Mouse (Mus musculus) liver, embryonic 14.5 days (tissue): Measurements from ENCODE around the gene Gimap7. TPM values are rescaled to one million over a fixed set of nuclear protein-coding genes. Genes with fewer than 3 reads are reported as not detected.

Experiments used
- ATAC-seq: fragments of 200-750 bp; cut with Nextera tagmentation; 2 replicates; pipeline ENCODE4 v1.8.0; 2017; ENCODE audit warnings: moderate number of reproducible peaks, mild to moderate bottlenecking, moderate library complexity; ENCODE audit not compliant: insufficient read depth
- DNase-seq, 3 experiments: peaks; one replicate each; pipeline ENCODE4 v3.0.0-alpha.2; 2012 to 2013; ENCODE audit warnings: low read depth in 3 of 3, low spot score in 3 of 3
- H3K27ac ChIP-seq: fragments of 300-500 bp; sonication (generic); 2 replicates; pipeline ENCODE4 v1.5.1; 2014; ENCODE audit warnings: moderate library complexity, mild to moderate bottlenecking, control low read depth, inconsistent platforms
- H3K27me3 ChIP-seq: fragments of 300-500 bp; sonication (generic); 2 replicates; pipeline ENCODE4 v1.6.1; 2014; ENCODE audit warnings: mild to moderate bottlenecking, low read length, moderate library complexity; ENCODE audit not compliant: control insufficient read depth, insufficient read depth
- H3K36me3 ChIP-seq: fragments of 300-500 bp; sonication (generic); replicated peaks from 2 replicates; pipeline ENCODE4 v1.6.1; 2014; ENCODE audit warnings: low read depth; ENCODE audit not compliant: control insufficient read depth, insufficient read depth
- H3K4me1 ChIP-seq, 2 experiments: fragments of 200-500 bp in 1 of 2; fragments of 300-500 bp in 1 of 2; sonication (generic) in 1 of 2; replicated peaks; 2 replicates each; pipeline ENCODE4 v1.6.1; 2012 to 2014; ENCODE audit warnings: antibody characterized with exemption in 1 of 2, inconsistent platforms in 1 of 2, low read length in 1 of 2; ENCODE audit not compliant: control insufficient read depth in 2 of 2, insufficient read depth in 2 of 2
- H3K4me2 ChIP-seq: fragments of 300-500 bp; sonication (generic); 2 replicates; pipeline ENCODE4 v1.6.1; 2014; ENCODE audit warnings: low read depth, mild to moderate bottlenecking, control low read depth, moderate library complexity
- H3K4me3 ChIP-seq, 2 experiments: fragments of 200-500 bp in 1 of 2; fragments of 300-500 bp in 1 of 2; sonication (generic) in 1 of 2; 2 replicates each; pipeline ENCODE4 v1.5.1; 2012 to 2014; ENCODE audit warnings: low read depth in 2 of 2, low read length in 2 of 2, mild to moderate bottlenecking in 2 of 2, control low read depth in 1 of 2, inconsistent platforms in 1 of 2, moderate library complexity in 1 of 2; ENCODE audit not compliant: insufficient read depth in 1 of 2
- H3K9ac ChIP-seq: fragments of 300-500 bp; sonication (generic); replicated peaks from 2 replicates; pipeline ENCODE4 v1.6.1; 2014; ENCODE audit warnings: mild to moderate bottlenecking, control low read depth, moderate library complexity
- H3K9me3 ChIP-seq: fragments of 300-500 bp; sonication (generic); 2 replicates; pipeline ENCODE4 v1.6.1; 2016; ENCODE audit warnings: low read length, mixed read lengths; ENCODE audit not compliant: control insufficient read depth
- CTCF ChIP-seq: IDR thresholded peaks from 2 replicates; pipeline ENCODE4 v1.5.1; 2016; ENCODE audit warnings: antibody characterized with exemption, low read depth, control low read depth
- EP300 ChIP-seq: IDR thresholded peaks from 2 replicates; pipeline ENCODE4 v1.6.1; 2016; ENCODE audit warnings: antibody characterized with exemption, low read depth
- WGBS: fragments of 180-500 bp; shearing (Covaris S2); extraction: QIAGEN DNeasy Blood & Tissue Kit; methylation state at CpG from one replicate; pipeline ENCODE4 v1.1.7; 2014; ENCODE audit not compliant: insufficient replicate concordance; 5-methylcytosine and 5-hydroxymethylcytosine counted together
- polyA plus RNA-seq, 2 experiments: library from polyadenylated mRNA; depleted of rRNA in 1 of 2; stranded (reverse) in 1 of 2; unstranded in 1 of 2; fragments of >200 nt; fragmentation: Nextera tagmentation in 1 of 2; extraction: Ambion mirVana in 1 of 2; gene quantifications; 2 replicates each; pipeline versions ENCODE4 v1.2.1 to v1.2.3; 2012 to 2014

The Gimap7 gene
- polyA plus RNA-seq, 2 experiments = 0.06 to 0.10 TPM

DNA sequence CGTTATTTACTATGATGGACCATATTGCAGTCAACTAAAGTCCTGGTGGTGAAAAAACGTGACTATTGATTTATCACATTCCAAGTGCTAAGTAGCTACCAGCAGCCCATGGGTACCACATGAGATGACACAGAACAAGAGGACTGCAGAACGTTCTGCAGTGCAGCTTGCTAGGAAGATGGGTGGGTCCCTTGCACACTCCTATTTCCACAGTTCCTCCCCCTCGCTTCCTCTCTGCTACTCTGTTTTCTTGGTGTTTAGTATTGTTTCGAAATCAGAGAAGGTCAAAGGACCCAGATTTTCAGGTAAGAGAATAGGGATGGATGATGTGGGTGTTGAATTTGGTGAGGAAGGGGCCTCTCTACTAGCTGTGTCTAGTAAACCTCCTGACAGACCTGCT, 34.1 kb upstream of the Gimap7 start, which contains the start of gene Gimap4:
Gimap4 (plus strand) TSS at position 231 of the 400 bp plus-strand sequence.
- DNase-seq (no peak), ATAC-seq (no peak)
- 35% methylated on average over 5 of the region's 5 CpGs for WGBS
- H3K27me3 ChIP-seq = no peaks in the 10 kb centered on the region
- H3K4me1 ChIP-seq = peaks cover 0 to 7% of the 10 kb centered on the region in 2 experiments; a peak in 1 of 4 replicates
- no peak within 1 kb of the TSS for H3K4me3 ChIP-seq
- no peak within 1 kb of the TSS for H3K9ac ChIP-seq
- TF ChIP-seq EP300 (no peak), CTCF (no peak)
- H3K27ac ChIP-seq = no peak within 1 kb of the TSS
- H3K9me3 ChIP-seq = no peaks in the 10 kb centered on the region
- no peak within 1 kb of the TSS for H3K4me2 ChIP-seq
- no peaks in the 10 kb centered on the region for H3K36me3 ChIP-seq

DNA sequence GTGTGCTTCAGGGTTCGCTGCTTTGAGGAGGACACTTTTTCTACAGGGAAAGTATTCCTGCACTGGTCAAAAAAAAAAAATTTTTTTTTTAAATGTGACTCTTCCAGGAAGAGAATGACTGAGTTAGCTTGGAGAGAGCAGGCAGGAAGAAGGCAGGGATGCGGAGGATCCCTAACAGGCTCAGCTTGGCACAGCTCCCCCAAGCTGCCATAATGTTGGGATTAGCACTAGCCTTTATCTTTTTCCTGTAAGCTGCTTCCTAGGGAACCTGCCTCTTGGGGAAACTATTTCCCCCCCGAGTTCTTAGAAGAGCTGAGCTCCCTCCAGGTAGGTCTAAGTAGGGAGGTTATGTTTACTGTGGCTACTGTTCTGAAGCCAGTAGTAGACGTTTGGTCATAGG, 33.6 kb upstream of the Gimap7 start:
- H3K9ac ChIP-seq = no peak overlapping the region
- no peaks in the 10 kb centered on the region for H3K27me3 ChIP-seq
- DNase-seq = no peak
- no peak overlapping the region for H3K4me2 ChIP-seq
- ATAC-seq = no peak
- peaks cover 0 to 7% of the 10 kb centered on the region in 2 experiments; a peak in 1 of 4 replicates for H3K4me1 ChIP-seq
- no peak overlapping the region for H3K27ac ChIP-seq
- 46% methylated on average over 4 of the region's 4 CpGs for WGBS
- H3K36me3 ChIP-seq = no peaks in the 10 kb centered on the region
- TF ChIP-seq EP300 (no peak), CTCF (no peak)
- no peak overlapping the region for H3K4me3 ChIP-seq
- H3K9me3 ChIP-seq = no peaks in the 10 kb centered on the region

DNA sequence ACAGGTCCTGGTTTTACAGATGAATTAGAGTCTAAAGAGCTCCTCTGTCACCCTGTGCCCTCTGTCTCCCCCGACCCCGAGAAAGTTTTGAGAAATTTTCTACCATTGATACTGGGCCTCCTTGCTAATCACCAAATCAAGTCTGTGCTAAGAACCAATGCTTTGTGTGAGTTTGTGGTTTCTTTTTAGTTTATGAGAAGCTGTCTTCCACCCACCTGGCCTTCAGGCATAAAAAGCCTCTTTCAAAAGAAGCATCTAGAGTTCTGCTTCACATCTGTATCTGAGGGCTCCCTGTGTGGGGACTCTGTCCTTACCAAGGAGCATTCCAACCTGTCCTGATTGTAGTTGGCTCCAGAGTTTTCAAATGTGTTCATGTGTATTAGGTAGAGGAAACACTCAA, 33.2 kb upstream of the Gimap7 start:
- H3K4me1 ChIP-seq = peaks cover 0 to 7% of the 10 kb centered on the region in 2 experiments; a peak in 1 of 4 replicates
- no peak overlapping the region for H3K9ac ChIP-seq
- H3K27me3 ChIP-seq = no peaks in the 10 kb centered on the region
- TF ChIP-seq CTCF (no peak), EP300 (no peak)
- no peaks in the 10 kb centered on the region for H3K36me3 ChIP-seq
- ATAC-seq = no peak
- no peaks in the 10 kb centered on the region for H3K9me3 ChIP-seq
- no peak overlapping the region for H3K27ac ChIP-seq
- no peak for DNase-seq
- no peak overlapping the region for H3K4me3 ChIP-seq
- H3K4me2 ChIP-seq = no peak overlapping the region
- 40% methylated on average over 2 of the region's 2 CpGs for WGBS

DNA sequence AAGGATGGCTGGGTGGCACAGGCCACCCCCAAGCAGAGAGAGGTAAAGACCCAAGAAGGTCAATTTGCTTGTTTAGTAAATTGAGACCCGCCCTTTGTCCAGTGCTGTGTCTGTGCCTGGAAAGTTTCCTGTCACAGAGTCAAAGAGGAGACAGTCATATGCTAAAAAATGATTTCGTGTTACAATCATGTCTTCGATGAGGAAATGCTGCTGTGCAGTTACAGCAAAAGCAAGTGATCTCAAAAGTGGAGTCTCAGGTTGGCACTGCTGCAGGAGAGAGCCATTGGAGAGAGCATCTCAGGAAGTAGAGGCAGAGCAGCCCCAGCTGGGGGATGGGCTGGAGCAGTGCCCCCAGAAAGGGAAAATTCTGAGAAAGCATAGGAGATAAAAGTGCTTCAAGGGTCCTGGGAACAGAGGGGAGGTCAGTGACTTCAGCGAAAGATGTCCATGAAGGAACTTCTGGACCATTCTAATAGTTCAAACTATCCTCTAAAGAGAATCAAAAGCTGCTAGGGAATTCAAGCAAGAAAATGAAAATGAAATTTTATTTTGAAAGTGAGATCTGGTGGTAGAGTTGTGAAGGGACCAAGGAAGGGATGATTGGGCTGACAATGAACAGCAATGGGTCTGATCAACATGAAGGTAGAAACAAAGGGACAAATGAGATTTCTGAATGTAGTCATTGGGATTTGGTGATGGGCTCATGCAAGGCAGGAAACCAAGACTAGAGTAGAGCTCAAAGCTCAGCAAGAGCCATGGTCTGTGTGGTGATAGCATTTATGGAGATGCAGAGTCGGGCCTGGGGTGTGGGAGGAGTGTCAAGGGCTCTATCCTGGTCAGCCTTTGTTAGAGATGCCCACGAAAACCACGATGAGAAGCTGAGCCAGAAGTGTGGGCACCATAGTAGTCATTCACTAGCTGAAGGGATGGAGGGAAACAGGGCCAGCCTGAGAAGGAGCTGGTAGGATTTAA, 32.4 kb upstream of the Gimap7 start:
- peaks cover 0 to 7% of the 10 kb centered on the region in 2 experiments; a peak in 1 of 4 replicates for H3K4me1 ChIP-seq
- H3K27ac ChIP-seq = no peak overlapping the region
- TF ChIP-seq EP300 (no peak), CTCF (no peak)
- DNase-seq (no peak), ATAC-seq (no peak)
- H3K27me3 ChIP-seq = no peaks in the 10 kb centered on the region
- no peaks in the 10 kb centered on the region for H3K9me3 ChIP-seq
- H3K4me3 ChIP-seq = no peak overlapping the region
- no peaks in the 10 kb centered on the region for H3K36me3 ChIP-seq
- no peak overlapping the region for H3K4me2 ChIP-seq
- H3K9ac ChIP-seq = no peak overlapping the region
- WGBS = 40% methylated on average over 7 of the region's 7 CpGs

DNA sequence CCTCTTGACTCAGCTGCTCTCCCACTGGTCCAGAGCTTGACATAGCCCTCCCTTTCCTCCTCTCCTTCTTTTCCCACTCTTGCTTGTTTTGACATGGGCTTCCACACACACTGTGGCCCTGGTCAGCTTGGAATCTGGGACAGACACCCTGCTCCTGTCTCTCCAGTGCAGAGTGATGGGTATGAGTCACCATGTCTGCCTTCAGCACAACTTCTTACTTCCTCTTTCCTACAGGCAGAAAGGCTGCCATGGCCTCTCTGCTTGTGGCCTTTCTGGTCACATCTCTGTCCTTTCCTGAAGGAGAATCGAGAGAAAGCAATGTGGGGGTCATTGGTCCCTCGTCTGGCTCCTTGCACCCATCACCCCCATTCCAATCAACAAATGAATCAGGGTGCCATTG, 31.3 kb upstream of the Gimap7 start:
- no peak for DNase-seq
- Histone ChIP-seq H3K27me3 (no peaks in the 10 kb centered on the region), H3K4me3 (no peak overlapping the region), H3K27ac (no peak overlapping the region), H3K4me2 (no peak overlapping the region), H3K9ac (no peak overlapping the region), H3K9me3 (no peaks in the 10 kb centered on the region), H3K4me1 (peaks cover 0 to 7% of the 10 kb centered on the region in 2 experiments; a peak in 1 of 4 replicates), H3K36me3 (no peaks in the 10 kb centered on the region)
- 30% methylated on average over 2 of the region's 2 CpGs for WGBS
- TF ChIP-seq EP300 = no peak
- TF ChIP-seq CTCF = no peak
- no peak for ATAC-seq
